Mouse (Mus musculus): ENCODE measurements around the gene Gm47959. TPM values are rescaled to one million over a fixed set of nuclear protein-coding genes. Genes with fewer than 3 reads are reported as not detected.
A peak's percentile ranks its signal among the peaks of the same experiment; 100 is the strongest.

The Gm47959 gene
- total and polyA plus RNA-seq, 2 experiments from 2014 or later = not detected

GRCm38 (mm10) chr1:82991062-82991461 is 9.3 kb upstream of the Gm47959 start:
- 74% methylated on average over 4 of the region's 4 CpGs for WGBS
- no peak for ATAC-seq (ENCODE audit: low FRiP score)

GRCm38 (mm10) chr1:82991596-82991995 is 8.8 kb upstream of the Gm47959 start:
- WGBS = 77% methylated on average over 3 of the region's 3 CpGs
- H3K4me1 ChIP-seq (ENCODE audit: insufficient read depth, low read length) = no peaks in the 10 kb centered on the region
- DNase-seq (ENCODE audit: low spot score) (no peak), ATAC-seq (ENCODE audit: low FRiP score) (no peak)
- TF ChIP-seq CTCF (IDR thresholded peaks at IDR 0.05) = no peak
- H3K4me2 ChIP-seq (ENCODE audit: low read depth, low read length, poor library complexity, severe bottlenecking) = no peak overlapping the region
- no peaks in the 10 kb centered on the region for H3K9me3 ChIP-seq (ENCODE audit: low read length)
- no peak overlapping the region for H3K27ac ChIP-seq (ENCODE audit: low read depth, low read length)
- H3K4me3 ChIP-seq (ENCODE audit: low read depth, low read length) = no peak overlapping the region
- no peaks in the 10 kb centered on the region for H3K36me3 ChIP-seq (ENCODE audit: insufficient read depth, low read length)
- no peak overlapping the region for H3K9ac ChIP-seq (replicated peaks; ENCODE audit: low read length, poor library complexity, severe bottlenecking)
- no peaks in the 10 kb centered on the region for H3K27me3 ChIP-seq (ENCODE audit: insufficient read depth, low read length)

More at GRCm38 (mm10) chr1:82991062-82991461, 9.3 kb upstream of the Gm47959 start:
- Histone ChIP-seq H3K36me3 (ENCODE audit: insufficient read depth, low read length) (no peaks in the 10 kb centered on the region), H3K4me3 (ENCODE audit: low read depth, low read length) (no peak overlapping the region), H3K27me3 (ENCODE audit: insufficient read depth, low read length) (no peaks in the 10 kb centered on the region), H3K27ac (ENCODE audit: low read depth, low read length) (no peak overlapping the region), H3K4me2 (ENCODE audit: low read depth, low read length, poor library complexity, severe bottlenecking) (no peak overlapping the region), H3K4me1 (ENCODE audit: insufficient read depth, low read length) (no peaks in the 10 kb centered on the region), H3K9me3 (ENCODE audit: low read length) (no peaks in the 10 kb centered on the region), H3K9ac (replicated peaks; ENCODE audit: low read length, poor library complexity, severe bottlenecking) (no peak overlapping the region)
- TF ChIP-seq CTCF (IDR thresholded peaks at IDR 0.05) = no peak
- DNase-seq (ENCODE audit: low spot score) = no peak

GRCm38 (mm10) chr1:82992093-82992492 is 8.3 kb upstream of the Gm47959 start:
- 86% methylated on average over 6 of the region's 6 CpGs for WGBS
- Histone ChIP-seq H3K9ac (replicated peaks; ENCODE audit: low read length, poor library complexity, severe bottlenecking) (no peak overlapping the region), H3K4me1 (ENCODE audit: insufficient read depth, low read length) (no peaks in the 10 kb centered on the region), H3K4me3 (ENCODE audit: low read depth, low read length) (no peak overlapping the region), H3K36me3 (ENCODE audit: insufficient read depth, low read length) (no peaks in the 10 kb centered on the region), H3K9me3 (ENCODE audit: low read length) (no peaks in the 10 kb centered on the region), H3K4me2 (ENCODE audit: low read depth, low read length, poor library complexity, severe bottlenecking) (no peak overlapping the region), H3K27me3 (ENCODE audit: insufficient read depth, low read length) (no peaks in the 10 kb centered on the region), H3K27ac (ENCODE audit: low read depth, low read length) (no peak overlapping the region)
- TF ChIP-seq CTCF (IDR thresholded peaks at IDR 0.05) = no peak
- DNase-seq (ENCODE audit: low spot score) = no peak
- no peak for ATAC-seq (ENCODE audit: low FRiP score)

GRCm38 (mm10) chr1:82993947-82994346 is 6.4 kb upstream of the Gm47959 start:
- WGBS = 87% methylated on average over 3 of the region's 3 CpGs
- no peak for TF ChIP-seq CTCF (IDR thresholded peaks at IDR 0.05)
- Histone ChIP-seq H3K9me3 (ENCODE audit: low read length) (no peaks in the 10 kb centered on the region), H3K4me2 (ENCODE audit: low read depth, low read length, poor library complexity, severe bottlenecking) (no peak overlapping the region), H3K27ac (ENCODE audit: low read depth, low read length) (no peak overlapping the region), H3K9ac (replicated peaks; ENCODE audit: low read length, poor library complexity, severe bottlenecking) (no peak overlapping the region), H3K36me3 (ENCODE audit: insufficient read depth, low read length) (no peaks in the 10 kb centered on the region), H3K4me1 (ENCODE audit: insufficient read depth, low read length) (no peaks in the 10 kb centered on the region), H3K4me3 (ENCODE audit: low read depth, low read length) (no peak overlapping the region), H3K27me3 (ENCODE audit: insufficient read depth, low read length) (no peaks in the 10 kb centered on the region)
- ATAC-seq (ENCODE audit: low FRiP score) = no peak
- DNase-seq (ENCODE audit: low spot score) = no peak

GRCm38 (mm10) chr1:83006218-83007179 is 6.2 kb downstream of the Gm47959 start:
- Histone ChIP-seq H3K36me3 (ENCODE audit: insufficient read depth, low read length) (no peaks in the 10 kb centered on the region), H3K9me3 (ENCODE audit: low read length) (no peaks in the 10 kb centered on the region), H3K9ac (replicated peaks; ENCODE audit: low read length, poor library complexity, severe bottlenecking) (no peak overlapping the region), H3K27ac (ENCODE audit: low read depth, low read length) (no peak overlapping the region), H3K4me2 (ENCODE audit: low read depth, low read length, poor library complexity, severe bottlenecking) (no peak overlapping the region), H3K27me3 (ENCODE audit: insufficient read depth, low read length) (no peaks in the 10 kb centered on the region), H3K4me3 (ENCODE audit: low read depth, low read length) (no peak overlapping the region), H3K4me1 (ENCODE audit: insufficient read depth, low read length) (no peaks in the 10 kb centered on the region)
- DNase-seq (ENCODE audit: low spot score) (no peak), ATAC-seq (ENCODE audit: low FRiP score) (no peak)
- 82% methylated on average over 8 of the region's 8 CpGs for WGBS
- TF ChIP-seq CTCF (IDR thresholded peaks at IDR 0.05) = no peak

GRCm38 (mm10) chr1:83007471-83007870 is 7.1 kb downstream of the Gm47959 start:
- Histone ChIP-seq H3K36me3 (ENCODE audit: insufficient read depth, low read length) (no peaks in the 10 kb centered on the region), H3K27ac (ENCODE audit: low read depth, low read length) (no peak overlapping the region), H3K27me3 (ENCODE audit: insufficient read depth, low read length) (no peaks in the 10 kb centered on the region), H3K4me1 (ENCODE audit: insufficient read depth, low read length) (no peaks in the 10 kb centered on the region), H3K9ac (replicated peaks; ENCODE audit: low read length, poor library complexity, severe bottlenecking) (no peak overlapping the region), H3K4me3 (ENCODE audit: low read depth, low read length) (no peak overlapping the region), H3K9me3 (ENCODE audit: low read length) (no peaks in the 10 kb centered on the region), H3K4me2 (ENCODE audit: low read depth, low read length, poor library complexity, severe bottlenecking) (no peak overlapping the region)
- ATAC-seq (ENCODE audit: low FRiP score) = no peak
- no peak for TF ChIP-seq CTCF (IDR thresholded peaks at IDR 0.05)
- peak; percentile 9 for DNase-seq (ENCODE audit: low spot score)
- WGBS = 81% methylated on average over 6 of the region's 6 CpGs

All from midbrain, postnatal 0 days (tissue).